In genomic region chr6:102977122-102977521, GRCm38 (mm10) we compare ENCODE assay signal across 15 mouse cellular contexts.
"Had no signal": no experiment of that assay in that cellular context is flagged by ENCODE, and none has a peak within 500 bp of the region (broad histone marks: within the 10 kb centered on the region; RNA-seq: fewer than 3 reads in every experiment).

No protein-coding gene starts in this region.

- H3K9ac ChIP-seq: lung, embryonic 15.5 days; midbrain, embryonic 13.5 days; midbrain, embryonic 15.5 days; neural tube, embryonic 12.5 days had no signal

- H3K27me3 ChIP-seq: lung, embryonic 15.5 days; megakaryocyte, embryonic 14.5 days; midbrain, embryonic 13.5 days; midbrain, embryonic 15.5 days; neural tube, embryonic 12.5 days had no signal

- H3K4me1 ChIP-seq: lung, embryonic 15.5 days; megakaryocyte, embryonic 14.5 days; midbrain, embryonic 13.5 days; midbrain, embryonic 15.5 days; neural tube, embryonic 12.5 days had no signal

- H3K4me3 ChIP-seq: lung, embryonic 15.5 days; megakaryocyte, embryonic 14.5 days; midbrain, embryonic 13.5 days; midbrain, embryonic 15.5 days; neural tube, embryonic 12.5 days had no signal

- DNase-seq: lung, adult 2 months; lung, postnatal 14 days; lung, postnatal 36 days; right cerebral cortex, postnatal 14 days; thymus, adult 18-20 months; thymus, postnatal 14 days; thymus, postnatal 36 days had no signal

- H3K27ac ChIP-seq: lung, embryonic 15.5 days; macrophage; midbrain, embryonic 13.5 days; midbrain, embryonic 15.5 days; neural tube, embryonic 12.5 days had no signal

- ATAC-seq: lung, postnatal 0 days; midbrain, embryonic 13.5 days; midbrain, embryonic 15.5 days had no signal

- H3K4me2 ChIP-seq: lung, embryonic 15.5 days; midbrain, embryonic 11.5 days; midbrain, embryonic 13.5 days; midbrain, embryonic 15.5 days; neural tube, embryonic 12.5 days had no signal

- H3K36me3 ChIP-seq: lung, embryonic 15.5 days; midbrain, embryonic 13.5 days; midbrain, embryonic 15.5 days; neural tube, embryonic 12.5 days had no signal

- H3K9me3 ChIP-seq: lung, embryonic 15.5 days; megakaryocyte, embryonic 14.5 days; midbrain, embryonic 13.5 days; midbrain, embryonic 15.5 days; neural tube, embryonic 12.5 days had no signal
